Comparison of ENCODE assay signal across 8 mouse cellular contexts in the genomic region with DNA sequence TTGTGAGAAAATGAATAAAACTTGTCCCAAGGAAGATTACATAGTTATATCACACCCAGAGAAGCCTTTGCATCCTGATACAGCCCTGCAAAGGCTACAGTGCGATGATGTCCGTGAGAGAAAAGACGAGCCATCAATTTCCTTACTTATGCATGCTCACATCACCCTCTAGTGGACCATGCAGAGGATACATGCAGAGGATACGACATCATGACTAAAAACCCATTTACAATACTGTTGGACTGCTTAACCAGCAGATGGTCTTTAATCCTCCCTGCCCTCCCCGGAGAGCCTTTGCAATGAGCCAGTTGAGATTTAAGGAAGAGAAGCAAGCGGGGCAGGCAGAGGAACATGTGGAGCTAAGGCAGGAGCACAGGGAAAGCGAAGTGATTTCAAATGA. TPM values are rescaled to one million over a fixed set of nuclear protein-coding genes. Genes with fewer than 3 reads are reported as not detected.
A peak's percentile ranks its signal among the peaks of the same experiment; 100 is the strongest.
DNase-seq lines count a peak whose midpoint lies in the region; ATAC-seq lines count a peak whose summit lies in the region.

No protein-coding gene starts in this region.

- no peak overlapping the region for H3K4me3 ChIP-seq in neural tube, embryonic 11.5 days (ENCODE audit: low read depth, low read length)

- WGBS in neural tube, embryonic 11.5 days = 68% methylated on average over 7 of the region's 7 CpGs

- H3K27me3 ChIP-seq in neural tube, embryonic 11.5 days (ENCODE audit: control insufficient read depth, insufficient read depth, low read length) = no peaks in the 10 kb centered on the region

- H3K9me3 ChIP-seq in neural tube, embryonic 11.5 days (ENCODE audit: control insufficient read depth, low read length) = no peaks in the 10 kb centered on the region

- no peak overlapping the region for H3K9ac ChIP-seq in neural tube, embryonic 11.5 days (ENCODE audit: low read length)

- H3K4me2 ChIP-seq in neural tube, embryonic 11.5 days (ENCODE audit: low read depth) = no peak overlapping the region

- ATAC-seq in neural tube, embryonic 11.5 days (ENCODE audit: insufficient read depth, low FRiP score, low TSS enrichment) = peak; percentile 77

- H3K27ac ChIP-seq in neural tube, embryonic 11.5 days (ENCODE audit: low read depth, low read length) = no peak overlapping the region

- no peaks in the 10 kb centered on the region; the same call in none of the 2 replicates for H3K36me3 ChIP-seq in neural tube, embryonic 11.5 days (ENCODE audit: control insufficient read depth, insufficient read depth, low read length)

- DNase-seq in adrenal gland, adult (ENCODE audit: inconsistent age in 2 of 2, low spot score in 1 of 2) = peak; percentile 5 to 47
- no peak for DNase-seq in adrenal gland, adult 18-20 months (ENCODE audit: low spot score in 2 of 2)
- DNase-seq in neural tube, embryonic 11.5 days (ENCODE audit: low spot score) = peak; percentile 40
- no peak for DNase-seq in neural tube, embryonic 10.5 days (ENCODE audit: extremely low spot score, low spot score)
- peak; percentile 5 for DNase-seq in forelimb bud, embryonic 11.5 days (ENCODE audit: low read depth, low spot score)
- DNase-seq in left cerebral cortex, adult 11 months (ENCODE audit: low spot score) = peak; percentile 24
- DNase-seq in retina, postnatal 1 day = peak; percentile 87
- DNase-seq in ovary, postnatal 14 days (ENCODE audit: low spot score) = no peak

- no peaks in the 10 kb centered on the region for H3K4me1 ChIP-seq in neural tube, embryonic 11.5 days (ENCODE audit: control insufficient read depth, insufficient read depth, low read length)

RNA-seq across cellular contexts. Expression of a gene that starts 42.0 kb away (rescaled TPM):
- 1 to 10 TPM; 6.1 to 6.4 TPM for total RNA-seq in adrenal gland, adult 18-20 months (2021)
- 45.3 and 47.8 TPM in 2 replicates for polyA plus RNA-seq in neural tube, embryonic 11.5 days (2014; fragmentation: Nextera tagmentation; extraction: Ambion mirVana)

Comparison
In these comparisons a context has a peak if more than half of its experiments do, and no peak if none do; other contexts are left out.
1. DNase-seq: peak in adrenal gland, adult (2 of 2), neural tube, embryonic 11.5 days (single experiment), forelimb bud, embryonic 11.5 days (single experiment), left cerebral cortex, adult 11 months (single experiment) and retina, postnatal 1 day (single experiment); none in adrenal gland, adult 18-20 months (0 of 2), neural tube, embryonic 10.5 days (single experiment) and ovary, postnatal 14 days (single experiment).